Mouse (Mus musculus) liver (tissue): ENCODE data around the gene Stxbp6.
"Not testable (repeated sequence)": the region's sequence is repeated elsewhere in the genome, so short reads cannot be mapped to it uniquely, and the experiment has no call there.

Experiments used
- DNase-seq: peaks from one replicate; pipeline ENCODE4 v3.0.0-alpha.2; 2020; ENCODE audit warnings: mixed read lengths

Stxbp6 gene

GRCm38 (mm10) chr12:45053319-45053718 is 21.2 kb downstream of the Stxbp6 start:
- DNase-seq, result no peak

GRCm38 (mm10) chr12:45052860-45053259 is 21.6 kb downstream of the Stxbp6 start:
- no peak for DNase-seq

DNA sequence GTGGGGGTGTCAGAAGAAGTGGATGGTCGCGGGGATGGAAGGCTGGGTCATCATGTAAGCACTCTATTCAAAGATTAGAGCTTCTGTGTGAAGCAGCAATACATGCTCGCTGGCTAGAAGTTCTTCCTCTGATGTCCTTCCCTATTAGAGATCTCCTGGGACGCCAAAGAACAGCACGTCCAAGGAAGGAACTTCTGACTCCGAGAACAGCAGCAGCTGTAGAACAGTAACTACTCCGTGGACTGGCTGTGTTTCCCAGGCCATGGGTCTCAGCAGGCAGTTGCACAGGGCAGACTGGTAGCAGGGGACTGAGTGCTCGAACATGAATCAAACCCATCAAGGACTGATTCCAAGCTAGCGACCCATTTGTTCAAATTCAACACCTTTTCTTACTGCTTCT is 24.6 kb downstream of the Stxbp6 start:
- no peak for DNase-seq

DNA sequence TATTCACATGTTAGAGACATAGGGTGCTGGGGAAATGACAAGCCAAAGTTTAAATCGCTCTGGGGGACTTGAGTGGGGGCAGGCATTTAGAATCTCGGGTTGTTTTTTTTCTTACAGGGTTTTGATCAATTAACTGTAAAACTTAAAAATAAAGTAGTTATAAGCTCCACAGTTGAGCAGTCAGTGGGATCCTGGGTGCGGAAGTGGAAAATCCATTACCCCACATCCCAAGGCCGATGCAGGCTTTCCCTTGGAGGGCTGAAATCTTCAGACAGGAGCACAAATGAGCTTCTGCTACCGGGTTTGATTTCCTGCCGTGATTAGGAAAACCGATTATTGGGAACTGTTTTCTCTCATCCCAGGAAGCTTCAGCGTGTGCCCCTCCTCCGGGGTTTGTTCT is 26.8 kb downstream of the Stxbp6 start:
- DNase-seq, result not testable (repeated sequence)

GRCm38 (mm10) chr12:45047172-45047571 is 27.3 kb downstream of the Stxbp6 start:
- no peak for DNase-seq

- no peak for DNase-seq
Measured at GRCm38 (mm10) chr12:45044581-45044980, 29.9 kb downstream of the Stxbp6 start.

DNA sequence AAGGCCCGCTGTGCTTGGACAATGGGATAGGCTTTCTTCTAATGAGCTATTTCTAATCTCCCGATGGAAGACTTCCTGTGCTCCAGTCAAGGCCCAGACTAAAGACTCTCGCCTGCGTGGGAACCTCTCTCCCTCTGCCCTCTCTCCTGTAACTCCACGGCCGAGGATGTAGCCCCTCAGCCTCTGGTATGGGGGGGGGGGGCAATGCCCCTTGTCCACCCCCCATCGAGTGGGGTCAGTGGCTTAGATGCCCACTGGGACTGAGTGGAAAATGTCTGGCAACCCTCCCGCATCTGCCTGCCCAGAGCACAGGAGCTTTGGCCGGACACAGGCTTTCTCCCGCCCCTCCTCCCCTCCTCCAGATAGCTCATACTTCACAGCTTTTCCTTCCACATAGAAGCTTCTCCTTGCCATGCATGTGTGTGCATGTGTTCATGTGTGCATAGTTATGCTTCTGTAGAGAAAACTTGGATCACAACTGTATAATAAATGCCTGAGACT is 31.9 kb downstream of the Stxbp6 start:
- DNase-seq, result no peak

DNA sequence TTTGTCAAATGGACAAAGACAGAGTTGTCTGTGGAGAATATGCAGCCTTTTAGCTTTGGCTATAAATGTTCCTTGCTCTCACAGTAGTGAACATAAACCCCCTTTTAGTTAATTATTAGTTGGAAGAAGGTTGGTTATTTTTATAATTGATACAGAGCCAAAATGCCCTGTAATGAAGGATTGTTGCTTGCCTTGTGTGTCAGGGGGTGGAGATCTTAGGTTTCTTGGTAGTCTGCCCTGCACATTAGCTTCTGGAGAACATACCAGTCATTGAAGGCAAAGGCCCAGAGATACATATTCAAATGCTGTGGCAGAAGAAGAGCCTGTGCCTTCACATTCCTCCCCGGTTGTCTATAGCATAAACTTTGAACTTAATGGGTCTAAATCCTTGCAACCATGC is 37.0 kb downstream of the Stxbp6 start:
- DNase-seq, result no peak

DNA sequence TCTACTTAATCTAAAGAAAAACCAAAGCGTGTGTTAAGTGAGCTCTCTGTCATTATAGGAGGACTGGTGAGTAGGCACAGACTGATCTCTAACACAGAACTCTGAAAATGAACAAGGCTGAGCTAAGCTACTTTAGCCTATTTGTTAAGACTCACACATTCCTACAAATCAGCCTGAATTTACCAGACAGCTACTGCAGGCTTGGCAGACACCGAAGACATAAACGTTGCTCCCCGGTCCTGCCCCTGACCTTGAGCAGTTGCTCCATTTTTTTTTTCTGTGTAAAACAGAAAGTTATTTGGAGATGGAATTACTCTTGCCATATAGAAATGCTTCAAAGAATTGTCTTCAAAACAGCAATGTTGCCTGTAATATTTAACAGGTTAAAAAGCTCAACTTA is 37.4 kb downstream of the Stxbp6 start:
- DNase-seq, result no peak

DNA sequence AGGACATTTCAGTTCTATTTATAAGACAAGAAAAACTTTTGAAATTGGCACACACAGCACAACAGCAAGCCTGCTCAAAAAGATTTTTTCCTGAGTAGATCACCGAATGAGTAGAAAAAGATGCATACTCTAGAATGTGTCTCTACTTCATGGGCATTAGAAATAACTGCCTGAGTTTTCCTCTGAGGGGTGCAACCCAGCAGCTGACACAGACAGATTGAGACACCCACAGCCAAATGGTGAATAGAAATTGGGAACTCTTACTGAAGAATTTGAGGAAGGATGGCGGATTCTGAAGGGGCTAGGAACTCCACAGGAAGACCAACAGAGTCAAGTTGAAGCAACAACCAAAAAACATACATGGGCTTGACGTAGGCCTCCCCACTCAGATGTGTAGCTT is 43.8 kb downstream of the Stxbp6 start:
- DNase-seq, result no peak

GRCm38 (mm10) chr12:45026347-45026746 is 48.2 kb downstream of the Stxbp6 start:
- no peak for DNase-seq

- no peak for DNase-seq
Measured at GRCm38 (mm10) chr12:45020018-45020417, 54.5 kb downstream of the Stxbp6 start.

- no peak for DNase-seq
Measured at GRCm38 (mm10) chr12:45019059-45019822, 55.3 kb downstream of the Stxbp6 start.

DNA sequence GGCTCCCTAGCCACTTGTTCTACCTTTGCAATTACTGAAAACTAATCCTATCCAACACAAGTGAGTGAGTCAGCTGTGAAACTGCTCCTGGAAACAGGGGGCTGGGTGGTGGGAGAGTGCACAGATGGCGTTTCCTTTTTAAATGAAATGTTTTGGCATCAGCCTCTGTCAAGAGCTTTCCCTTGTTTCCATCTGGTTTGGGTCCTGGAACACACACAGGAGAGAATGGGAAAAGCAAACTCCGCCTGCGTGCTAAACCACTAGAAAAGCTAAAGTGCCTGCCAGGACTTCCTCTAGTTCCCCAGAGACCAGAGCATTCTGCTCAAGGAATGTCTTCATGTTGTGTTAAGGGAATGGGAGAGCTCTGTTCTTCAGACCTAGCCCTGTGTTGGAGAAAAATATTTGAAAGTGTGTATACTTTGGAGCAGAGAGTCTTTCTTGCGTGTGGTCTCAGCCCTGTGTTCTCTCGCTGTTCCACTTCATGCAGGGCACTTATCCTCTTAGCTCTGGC is 61.2 kb downstream of the Stxbp6 start:
- no peak for DNase-seq

GRCm38 (mm10) chr12:45011436-45012089 is 62.9 kb downstream of the Stxbp6 start:
- no peak for DNase-seq

GRCm38 (mm10) chr12:45011006-45011405 is 63.5 kb downstream of the Stxbp6 start:
- DNase-seq, result no peak

GRCm38 (mm10) chr12:45009984-45010611 is 64.4 kb downstream of the Stxbp6 start:
- DNase-seq, result no peak

- no peak for DNase-seq
Measured at GRCm38 (mm10) chr12:45006569-45006968, 67.9 kb downstream of the Stxbp6 start.

- DNase-seq, result no peak
Measured at GRCm38 (mm10) chr12:45006049-45006448, 68.5 kb downstream of the Stxbp6 start.

DNA sequence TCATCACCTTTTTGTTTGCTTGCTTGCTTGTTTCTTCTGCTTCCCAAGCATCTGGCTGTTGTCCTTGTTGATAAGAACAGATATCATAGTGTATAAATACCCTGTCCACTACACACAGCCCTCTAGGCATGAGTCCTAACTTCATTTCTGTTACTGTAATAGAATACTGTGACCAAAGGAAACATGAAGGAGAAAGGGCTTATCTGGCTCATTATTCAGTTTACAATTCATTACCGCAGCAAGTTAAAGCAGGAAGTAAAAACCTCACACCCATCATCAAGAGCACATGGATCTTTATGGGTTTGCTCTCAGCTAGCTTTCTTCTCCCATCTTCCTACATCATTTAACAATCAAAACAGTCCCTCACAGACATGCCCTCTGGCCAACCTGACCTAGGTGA is 72.5 kb downstream of the Stxbp6 start:
- no peak for DNase-seq

DNA sequence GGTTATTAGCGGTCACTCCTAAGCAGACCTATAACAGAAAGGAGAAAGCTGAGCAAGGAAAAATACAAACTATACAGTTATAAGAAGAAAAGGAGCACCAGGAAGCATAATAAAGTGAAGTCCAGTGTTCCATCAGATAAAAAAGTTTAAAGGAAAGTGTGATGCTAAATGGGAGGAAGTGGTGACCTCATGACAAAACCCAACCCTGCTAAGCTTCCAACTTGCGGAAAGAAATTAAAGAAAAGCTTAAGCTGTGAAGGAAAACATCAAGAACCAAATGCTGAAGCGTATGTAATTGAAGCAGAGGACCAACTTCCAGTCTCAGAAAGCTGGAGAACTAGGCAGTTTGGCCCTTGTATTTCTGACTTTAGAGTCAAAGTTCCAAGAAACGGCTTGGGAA is 77.1 kb downstream of the Stxbp6 start:
- DNase-seq, result no peak

GRCm38 (mm10) chr12:44996897-44997296 is 77.6 kb downstream of the Stxbp6 start:
- no peak for DNase-seq

GRCm38 (mm10) chr12:44996274-44996673 is 78.2 kb downstream of the Stxbp6 start:
- DNase-seq, result no peak

GRCm38 (mm10) chr12:44993391-44993790 is 81.1 kb downstream of the Stxbp6 start:
- no peak for DNase-seq
